Mouse (Mus musculus): ENCODE results near the gene Gan.

DNA sequence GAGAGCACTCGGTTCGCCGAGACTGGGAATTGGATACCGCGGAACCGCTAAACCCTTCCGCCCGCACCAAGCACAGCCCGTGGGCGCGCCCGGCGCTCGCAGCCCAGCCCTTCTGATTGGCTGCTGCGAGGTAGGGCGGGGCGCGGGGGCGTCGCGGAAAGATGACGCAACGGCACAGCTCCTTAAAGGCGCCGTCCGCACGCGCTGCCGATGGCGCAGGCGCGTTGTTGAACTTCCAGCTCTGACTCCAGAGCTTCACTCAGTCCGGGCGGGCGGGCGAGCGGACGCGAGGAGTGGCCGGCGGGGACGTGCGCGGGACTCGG lies 205 bp upstream of the Gan start:
- TF ChIP-seq CTCF (IDR thresholded peaks at IDR 0.05; ENCODE audit: borderline replicate concordance, extremely low read depth, insufficient read depth, insufficient read length), result no peak
- no peak; the same call in none of the 2 replicates for TF ChIP-seq POLR2A (IDR thresholded peaks at IDR 0.05; ENCODE audit: borderline replicate concordance, extremely low read depth, insufficient read depth, insufficient read length, poor library complexity, severe bottlenecking)

Data from brain, embryonic 14.5 days (tissue).